Mouse (Mus musculus) retina, adult 2 months (tissue): ENCODE measurements around the gene Gng8.

Source experiments
- DNase-seq: peaks from one replicate; pipeline ENCODE4 v3.0.0-alpha.2; 2012; ENCODE audit warnings: low read depth, low spot score

The Gng8 gene

DNA sequence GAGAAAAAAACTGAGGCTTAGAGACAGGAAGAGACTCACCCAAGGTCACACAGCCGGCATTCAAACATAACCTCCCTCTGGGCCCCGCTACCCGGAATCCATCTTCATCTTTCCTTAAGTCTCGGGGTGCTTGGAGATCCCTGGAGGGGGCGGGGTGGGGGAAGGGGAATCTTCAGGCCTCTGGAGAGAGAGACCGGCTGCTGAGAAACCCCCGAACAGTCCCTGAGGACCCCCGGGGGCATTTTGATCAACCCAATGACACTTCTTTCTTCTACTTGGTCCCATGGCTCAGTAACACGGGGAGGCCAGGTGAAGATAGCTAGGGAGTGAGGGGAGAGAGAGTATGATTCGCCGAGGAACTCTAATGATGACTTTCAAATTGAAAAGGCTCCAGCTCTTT, 15.6 kb upstream of the Gng8 start:
- DNase-seq, result no peak

DNA sequence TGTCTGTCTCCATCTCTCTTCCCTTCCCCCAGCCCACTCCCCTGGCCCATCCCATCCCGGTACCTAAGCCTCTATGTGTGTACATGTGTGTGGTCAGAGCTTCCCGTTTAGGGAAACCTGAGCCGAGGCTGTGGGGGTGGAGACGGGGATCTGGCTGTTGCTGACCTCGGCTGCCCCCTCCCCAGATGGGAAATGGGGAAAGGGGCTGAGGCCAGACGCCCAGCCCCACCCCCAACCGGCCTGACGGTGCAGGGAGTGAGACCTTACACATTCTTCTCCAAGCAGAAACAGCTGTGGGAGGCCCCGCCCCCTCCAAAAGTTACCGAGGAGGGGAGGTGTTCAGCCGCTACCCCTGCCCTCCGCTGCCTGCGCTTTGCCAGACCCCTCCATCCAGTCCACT, 15.0 kb upstream of the Gng8 start:
- DNase-seq, result no peak

DNA sequence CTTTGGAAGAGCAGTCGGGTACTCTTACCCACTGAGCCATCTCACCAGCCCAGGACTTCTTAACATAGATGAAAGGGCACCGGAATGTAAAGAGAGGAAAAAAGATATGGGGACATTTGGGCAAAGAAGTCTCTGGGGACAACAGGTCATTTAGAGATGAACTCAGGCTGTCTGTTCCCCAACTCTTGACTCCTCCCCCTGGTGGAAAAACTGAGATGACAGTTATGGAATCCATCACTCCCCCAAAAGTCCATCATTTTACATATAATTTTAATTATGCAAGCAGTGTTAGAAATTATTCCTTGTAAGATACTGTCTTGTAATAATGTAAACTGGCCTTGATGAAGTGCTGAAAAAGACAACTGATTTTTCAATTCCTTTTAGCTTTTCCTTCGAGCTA, 13.9 kb upstream of the Gng8 start:
- DNase-seq, result no peak

DNA sequence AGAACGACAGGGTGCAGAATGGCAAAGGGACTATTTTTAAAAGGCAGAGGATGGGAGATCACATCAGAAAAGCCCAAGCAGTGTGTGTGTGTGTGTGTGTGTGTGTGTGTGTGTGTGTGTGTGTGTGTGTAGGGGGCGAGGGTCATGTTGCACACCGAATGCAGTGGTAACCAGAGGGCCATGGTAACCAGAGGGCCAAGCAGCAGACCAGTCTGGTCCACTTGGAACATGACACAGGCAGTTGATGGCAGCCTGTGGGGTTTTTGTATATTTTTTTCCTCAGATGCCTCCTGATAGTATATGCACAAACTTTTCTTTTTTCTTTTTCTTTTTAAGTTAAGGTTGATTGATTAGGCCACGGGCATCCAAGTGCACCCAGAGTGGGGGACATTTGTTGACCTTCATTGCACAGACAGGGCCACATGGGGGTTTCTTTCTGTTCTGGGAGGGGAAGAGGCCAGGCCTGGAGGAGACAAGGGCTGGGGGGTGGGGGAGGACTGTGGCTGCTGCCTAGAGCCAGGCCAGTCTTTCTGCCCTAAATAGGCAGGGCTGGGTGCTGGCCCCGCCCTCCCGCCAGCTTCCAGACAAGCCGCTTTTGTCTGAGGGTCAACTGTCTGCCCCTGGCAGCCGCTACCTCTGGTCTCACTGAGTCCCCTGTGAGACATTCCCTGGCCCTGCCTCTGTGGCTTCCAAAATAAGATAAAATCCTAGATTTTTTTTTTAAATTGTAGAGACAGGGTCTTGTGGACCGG, 11.6 kb upstream of the Gng8 start:
- no peak for DNase-seq

DNA sequence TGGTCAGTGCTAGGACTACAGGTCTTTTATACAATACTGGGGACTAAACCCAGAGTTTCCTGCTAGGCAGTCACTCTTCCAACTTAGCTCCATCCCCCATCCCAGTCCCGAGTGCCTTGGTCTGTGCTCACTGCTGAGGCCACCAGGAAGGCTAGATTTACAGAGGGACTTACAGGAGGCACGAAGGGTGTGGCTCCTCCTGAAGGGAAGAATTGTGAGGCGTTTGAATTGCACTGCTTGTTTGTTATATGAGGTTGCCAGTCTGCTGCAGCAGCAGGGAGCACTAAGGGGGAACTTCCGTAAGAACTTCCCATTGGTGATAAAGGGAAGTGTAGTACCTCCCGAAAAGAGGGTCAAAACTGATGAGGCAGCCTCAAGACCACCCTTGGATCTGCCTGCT, 11.0 kb upstream of the Gng8 start:
- DNase-seq, result no peak

DNA sequence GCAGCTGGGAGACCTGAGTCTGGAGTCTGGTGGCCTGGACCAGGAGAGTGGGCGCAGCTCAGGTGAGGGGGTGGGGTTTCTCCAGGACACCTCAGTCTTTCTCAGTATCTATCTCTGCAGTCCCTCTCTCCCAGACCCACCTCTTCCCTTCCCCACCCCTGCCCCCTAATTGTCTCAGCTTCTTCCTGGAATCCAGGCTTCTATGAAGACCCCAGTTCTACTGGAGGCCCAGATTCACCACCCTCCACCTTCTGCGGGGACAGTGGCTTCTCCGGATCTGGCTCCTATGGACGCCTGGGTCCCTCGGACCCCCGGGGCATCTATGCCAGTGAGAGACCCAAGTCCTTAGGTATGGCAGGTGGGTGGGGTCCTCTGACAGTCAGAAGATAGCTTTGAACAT, 8.4 kb upstream of the Gng8 start:
- no peak for DNase-seq

DNA sequence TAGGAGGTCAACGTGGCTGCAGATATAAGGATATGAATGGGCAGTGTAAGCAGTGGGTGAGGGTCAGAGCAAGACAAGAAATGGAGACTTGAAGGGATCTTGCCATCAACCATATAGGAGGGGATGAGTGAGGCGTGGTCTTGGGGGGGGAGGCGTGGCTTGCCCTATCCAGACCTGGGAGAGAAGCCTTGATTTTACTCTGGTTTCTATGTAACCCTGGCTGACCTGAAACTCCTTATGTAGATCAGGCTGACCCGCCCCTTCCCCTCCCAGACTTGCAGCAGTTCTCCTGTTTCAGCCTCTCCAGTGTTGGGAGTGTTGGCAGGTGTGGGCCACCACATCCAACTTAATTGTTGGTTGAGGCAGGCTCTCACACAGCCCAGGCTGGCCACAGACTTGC, 7.3 kb upstream of the Gng8 start:
- DNase-seq, result no peak

DNA sequence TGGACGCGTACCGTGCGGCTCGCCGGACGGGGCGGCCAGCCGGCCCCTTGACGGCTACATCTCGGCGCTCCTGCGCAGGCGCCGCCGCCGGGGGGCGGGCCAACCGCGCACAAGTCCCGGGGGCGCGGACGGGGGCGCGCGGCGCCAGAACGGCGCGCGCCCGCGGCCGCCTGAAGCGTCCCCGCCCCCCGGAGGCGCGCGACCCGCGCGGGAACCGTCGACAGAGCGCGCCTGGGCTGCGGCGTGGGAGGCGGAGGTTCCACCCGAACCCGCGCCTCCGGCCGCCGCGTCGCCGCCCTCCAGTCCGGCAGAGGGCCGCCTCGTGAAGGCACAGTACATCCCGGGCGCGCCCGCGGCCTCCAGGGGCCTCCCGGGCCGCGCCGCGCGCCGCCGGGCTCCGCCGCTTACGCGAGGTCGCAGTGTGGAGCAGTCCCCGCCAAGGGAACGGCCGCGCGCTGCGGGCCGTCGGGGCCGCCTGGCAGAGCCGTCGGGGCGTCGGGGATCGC, 6.3 kb upstream of the Gng8 start:
- DNase-seq, result no peak

DNA sequence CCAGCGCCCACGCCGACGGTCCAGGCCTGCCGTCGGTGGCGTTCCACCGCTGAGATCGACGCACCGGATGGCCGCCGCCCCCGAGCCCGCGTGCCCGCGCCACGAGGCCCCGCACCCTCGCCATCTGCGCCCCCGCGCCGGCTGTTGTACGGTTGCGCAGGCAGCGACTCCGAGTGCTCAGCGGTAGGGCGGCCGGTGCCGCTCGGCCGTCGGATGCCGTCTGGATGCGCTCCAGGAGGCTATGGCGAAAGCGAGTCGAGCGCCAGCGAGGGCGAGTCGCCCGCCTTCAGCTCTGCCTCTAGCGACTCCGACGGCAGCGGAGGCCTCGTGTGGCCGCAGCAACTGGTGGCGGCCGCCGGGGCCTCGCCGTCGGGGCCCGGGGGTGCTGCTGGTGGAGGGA, 5.7 kb upstream of the Gng8 start:
- no peak for DNase-seq

DNA sequence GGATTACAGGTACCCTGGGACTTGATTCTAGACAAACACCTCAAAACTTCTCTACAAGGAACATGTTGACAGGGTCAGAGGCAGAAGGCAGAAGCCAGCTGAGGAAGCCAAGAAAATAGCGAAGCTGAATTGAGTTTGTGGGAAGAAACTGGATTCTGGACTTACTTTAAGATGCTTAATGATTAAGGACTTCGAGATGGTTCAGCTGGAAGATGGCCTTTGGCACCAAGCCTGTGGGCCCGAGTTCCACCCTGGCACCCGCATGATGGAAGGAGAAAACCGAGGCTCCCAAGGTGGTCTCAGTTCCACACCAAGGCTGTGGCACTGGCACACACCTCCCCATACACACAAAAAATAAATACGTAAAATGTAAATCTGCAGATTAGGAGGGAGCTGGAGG, 1.1 kb upstream of the Gng8 start:
- DNase-seq, result no peak

DNA sequence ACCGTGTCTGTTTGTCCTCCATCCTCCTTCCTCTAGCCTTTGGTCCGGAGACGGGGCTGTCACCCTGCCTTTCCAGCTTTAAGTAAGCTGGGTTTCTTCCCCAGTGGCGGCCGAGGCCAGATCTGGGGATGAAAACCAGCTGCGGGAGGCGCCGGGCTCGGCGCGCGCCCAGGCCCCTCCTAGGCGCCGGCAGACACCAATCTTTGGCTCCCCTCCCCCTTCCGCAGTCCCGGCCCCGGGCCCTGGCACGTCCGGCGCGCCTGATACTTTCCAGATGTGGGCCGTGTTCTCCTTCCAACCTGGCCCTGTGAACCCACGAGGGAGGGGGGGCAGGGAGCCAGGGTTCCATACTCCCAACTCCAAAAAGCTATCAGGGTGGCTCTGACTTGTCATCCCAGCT, 642 bp upstream of the Gng8 start:
- no peak for DNase-seq

DNA sequence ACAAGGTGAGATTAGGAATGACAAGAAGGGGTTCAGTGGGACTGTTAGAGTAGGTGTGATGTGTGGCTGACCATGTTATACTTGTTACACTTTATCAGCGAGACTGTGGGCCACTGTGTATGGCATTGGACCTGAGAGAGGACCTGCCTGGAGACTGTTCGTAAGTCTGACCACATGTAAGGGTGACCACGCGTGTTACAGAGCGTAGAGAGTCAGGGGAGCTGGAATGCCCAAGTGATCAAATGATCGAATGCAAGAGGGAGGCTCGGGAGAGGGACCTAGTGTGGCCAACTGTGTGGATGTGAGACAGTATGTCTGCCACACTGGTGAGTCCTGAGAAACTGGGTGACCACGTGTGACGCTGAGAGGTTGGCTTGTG, 755 bp downstream of the Gng8 start:
- DNase-seq, result no peak

DNA sequence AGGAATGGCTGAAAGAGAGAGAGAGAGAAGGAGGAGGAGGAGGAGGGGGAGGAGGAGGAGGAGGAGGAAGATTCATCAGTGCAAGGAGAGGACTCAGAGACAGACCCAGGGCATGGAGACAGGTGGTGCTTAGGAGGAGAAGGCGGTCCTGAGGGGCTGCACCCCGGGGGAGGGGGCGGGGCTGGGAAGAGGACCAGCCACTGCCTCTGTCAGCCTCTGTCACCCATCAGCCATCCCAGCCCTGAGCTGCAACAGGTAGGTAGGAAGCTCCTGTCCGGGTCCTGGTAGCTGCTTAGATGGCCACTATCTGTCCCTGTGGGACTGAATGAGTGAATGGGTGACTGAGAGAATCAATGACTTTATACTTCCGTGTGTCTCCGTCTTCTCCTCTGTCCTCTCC, 2.0 kb downstream of the Gng8 start:
- DNase-seq, result no peak

DNA sequence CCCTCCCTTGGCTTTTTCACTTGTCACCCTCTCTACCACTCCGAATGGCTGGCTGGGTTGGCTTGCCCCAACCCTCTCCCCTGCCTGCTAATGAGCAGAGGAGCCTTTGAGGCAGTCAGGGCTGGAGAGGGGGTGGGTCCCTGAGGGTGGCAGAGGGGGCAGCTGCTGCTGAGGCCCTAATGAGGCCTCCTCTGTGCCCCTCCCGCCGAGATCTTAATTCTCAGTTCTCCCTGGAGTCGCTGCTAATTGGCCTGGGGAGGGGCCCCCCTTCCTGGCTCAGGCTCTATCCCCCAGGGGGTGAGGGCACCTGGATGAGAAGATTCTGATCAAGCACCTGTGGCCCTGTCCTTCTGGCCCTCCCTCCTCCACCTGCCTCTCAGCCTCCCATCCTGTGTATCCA, 2.7 kb downstream of the Gng8 start:
- no peak for DNase-seq

DNA sequence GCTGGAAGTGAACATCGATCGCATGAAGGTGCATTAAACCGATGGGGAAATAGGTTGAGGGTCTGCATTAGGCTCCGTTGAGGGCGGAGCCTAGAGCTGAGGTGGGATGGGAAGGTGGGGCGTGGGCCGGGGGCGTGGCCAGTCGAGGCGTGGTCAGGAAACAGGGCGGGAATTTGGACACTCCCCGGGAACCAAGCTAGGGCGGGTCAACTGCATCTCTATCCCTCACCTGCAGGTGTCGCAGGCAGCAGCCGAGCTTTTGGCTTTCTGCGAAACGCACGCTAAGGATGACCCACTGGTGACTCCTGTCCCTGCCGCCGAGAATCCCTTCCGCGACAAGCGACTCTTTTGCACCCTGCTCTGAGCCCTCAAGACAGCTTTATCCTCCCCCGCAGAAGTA, 3.4 kb downstream of the Gng8 start:
- peak; percentile 53 for DNase-seq

DNA sequence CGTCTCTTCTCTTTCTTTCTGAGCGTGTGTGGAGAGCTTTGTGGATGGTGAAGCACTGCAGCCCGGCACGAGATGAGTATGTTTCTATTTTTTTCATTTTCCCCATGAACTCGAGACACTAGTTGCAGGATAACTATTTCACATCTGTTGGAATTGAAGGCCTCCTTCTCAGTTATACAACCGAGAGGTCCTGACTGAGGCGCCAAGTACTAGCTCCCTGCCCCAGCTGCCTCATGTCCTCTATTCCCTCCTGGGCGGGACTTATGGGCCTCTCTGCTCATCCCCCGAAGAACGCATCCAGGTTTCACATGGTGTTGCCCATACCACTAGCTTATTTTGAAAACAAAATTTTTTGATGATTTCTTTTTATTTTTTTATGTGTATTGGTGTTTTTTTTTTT, 3.9 kb downstream of the Gng8 start:
- DNase-seq, result no peak

DNA sequence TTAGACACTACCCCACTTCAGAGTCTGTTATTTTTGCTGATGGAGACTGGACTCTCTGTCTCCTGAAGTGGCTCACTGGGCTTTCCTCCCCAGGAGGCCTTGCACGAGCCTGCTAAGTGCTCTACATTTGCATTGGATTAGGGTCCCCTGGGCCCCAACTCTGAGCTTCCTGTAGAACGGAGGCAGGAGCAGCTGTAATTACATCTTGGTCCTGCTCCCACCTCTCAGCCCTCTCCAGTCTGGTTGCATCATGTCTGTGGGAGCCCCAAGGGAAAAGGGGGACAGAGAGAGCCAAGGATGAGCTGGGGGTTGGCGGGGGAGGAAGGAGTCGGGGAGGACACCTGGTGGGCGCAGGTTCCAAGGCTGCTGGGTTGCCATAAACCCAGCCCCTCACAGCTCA, 8.9 kb downstream of the Gng8 start:
- DNase-seq, result no peak

DNA sequence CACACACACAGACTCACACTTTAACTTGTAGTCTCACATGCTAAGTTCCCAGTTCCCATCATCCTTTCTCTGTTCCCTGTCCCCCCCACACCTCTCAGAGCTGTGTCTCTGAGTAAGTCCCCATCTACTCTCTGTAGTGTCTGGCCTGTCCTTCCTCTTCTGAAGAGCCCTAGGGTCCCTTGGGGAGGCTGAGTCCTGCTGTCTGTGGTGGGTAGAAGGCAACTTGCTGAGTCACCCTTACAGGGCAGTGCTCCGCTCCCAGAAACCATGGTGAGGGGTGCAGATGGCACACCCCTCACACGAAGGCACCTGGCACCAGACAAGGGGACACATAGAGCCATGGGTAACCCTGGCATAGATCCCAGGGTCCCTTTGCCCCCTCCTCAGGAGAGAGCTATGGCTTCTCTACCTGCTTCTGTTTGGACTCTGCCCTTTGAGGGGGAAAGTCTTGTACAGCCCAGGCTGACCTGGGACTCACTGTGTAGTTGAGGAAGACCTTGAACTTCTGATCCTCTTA, 11.9 kb downstream of the Gng8 start:
- no peak for DNase-seq

DNA sequence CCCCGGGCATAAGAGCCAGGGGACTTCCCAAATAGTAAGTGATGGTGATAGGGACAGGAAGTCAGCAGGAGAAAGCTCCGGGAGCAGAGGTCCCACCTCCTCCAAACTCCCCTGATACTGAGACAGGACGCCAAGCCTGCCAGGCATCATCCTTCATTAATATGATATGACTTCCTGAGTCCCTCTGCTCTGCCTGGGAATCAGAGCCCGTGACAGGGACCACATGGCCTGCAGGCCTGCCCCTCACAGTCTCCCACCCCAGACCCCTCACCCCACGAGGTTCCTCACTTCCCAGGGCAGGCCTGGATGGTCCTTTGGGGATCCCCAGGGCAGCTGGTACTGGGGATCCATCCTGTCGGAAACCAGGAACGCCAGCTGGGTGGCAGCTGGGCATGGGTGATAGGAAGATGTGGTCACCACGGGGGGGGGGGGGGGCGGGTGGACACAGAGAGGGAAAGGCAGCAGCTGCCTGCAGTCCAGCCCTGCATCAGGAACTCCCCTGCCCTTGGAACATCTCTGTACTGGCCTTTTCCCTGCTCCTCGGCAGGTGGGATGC, 12.6 kb downstream of the Gng8 start:
- DNase-seq, result no peak

DNA sequence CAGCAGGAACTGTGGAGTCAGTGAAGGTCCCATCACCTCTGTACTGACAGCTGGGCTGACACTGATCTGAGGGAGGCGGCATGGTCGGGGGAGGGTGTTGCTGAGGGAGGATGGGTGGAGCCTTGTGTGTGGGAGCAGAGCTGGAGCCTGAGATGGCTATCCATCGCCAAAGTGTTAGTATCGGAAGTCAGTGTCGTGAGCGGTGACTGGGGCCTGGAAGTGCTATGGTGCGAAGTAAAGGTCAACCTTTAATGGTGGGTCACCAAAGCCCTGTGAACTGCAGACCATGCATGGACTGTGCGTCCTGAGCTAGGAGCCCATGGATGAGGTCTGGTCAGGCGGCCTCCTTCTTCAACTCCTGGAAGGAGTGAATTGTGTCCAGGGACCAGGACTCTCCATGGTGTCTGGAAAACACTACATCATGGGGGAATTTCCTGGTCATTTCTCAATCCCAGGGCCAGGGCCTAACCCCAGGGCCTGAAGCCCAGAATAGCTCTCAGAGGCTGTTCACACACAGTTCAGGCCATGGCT, 14.0 kb downstream of the Gng8 start:
- no peak for DNase-seq

DNA sequence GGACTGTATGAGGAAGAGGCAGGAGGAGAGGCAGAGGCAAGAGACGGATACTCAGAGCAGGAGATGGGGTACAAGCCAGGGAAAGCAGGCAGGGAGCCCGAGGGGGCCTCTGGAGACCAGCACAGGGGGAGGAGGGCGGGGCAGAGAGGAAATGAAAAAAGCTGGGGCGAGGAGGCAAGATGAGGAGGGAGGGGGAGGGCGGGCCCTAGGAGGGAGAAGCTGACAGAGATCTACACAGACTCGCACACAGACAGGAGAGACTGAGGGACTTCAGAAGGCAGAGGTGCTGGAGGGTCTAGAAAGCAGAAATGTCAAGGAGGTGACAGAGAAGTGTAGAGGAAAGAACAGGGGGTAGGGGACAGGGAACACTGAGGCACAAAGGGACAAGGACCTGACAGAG, 14.7 kb downstream of the Gng8 start, which contains the start of gene Ptgir:
Gene Ptgir (plus strand): TSS at position 210 of the 400 bp plus-strand sequence.
- DNase-seq, result no peak

DNA sequence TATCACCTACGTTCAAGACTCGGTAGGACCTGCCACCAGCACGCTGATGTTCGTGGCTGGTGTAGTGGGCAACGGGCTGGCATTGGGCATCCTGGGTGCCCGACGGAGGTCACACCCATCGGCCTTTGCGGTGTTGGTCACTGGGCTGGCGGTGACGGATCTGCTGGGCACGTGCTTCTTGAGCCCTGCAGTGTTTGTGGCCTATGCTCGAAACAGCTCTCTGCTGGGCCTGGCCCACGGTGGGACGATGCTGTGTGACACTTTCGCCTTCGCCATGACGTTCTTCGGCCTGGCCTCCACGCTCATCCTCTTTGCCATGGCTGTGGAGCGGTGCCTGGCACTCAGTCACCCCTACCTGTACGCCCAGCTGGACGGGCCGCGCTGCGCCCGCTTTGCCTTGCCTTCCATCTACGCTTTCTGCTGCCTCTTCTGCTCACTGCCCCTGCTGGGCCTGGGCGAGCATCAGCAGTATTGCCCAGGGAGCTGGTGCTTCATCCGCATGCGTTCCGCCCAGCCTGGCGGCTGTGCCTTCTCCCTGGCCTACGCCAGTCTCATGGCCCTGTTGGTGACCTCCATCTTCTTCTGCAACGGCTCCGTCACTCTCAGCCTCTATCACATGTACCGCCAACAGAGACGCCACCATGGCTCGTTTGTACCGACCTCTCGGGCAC, 15.4 kb downstream of the Gng8 start:
- no peak for DNase-seq

DNA sequence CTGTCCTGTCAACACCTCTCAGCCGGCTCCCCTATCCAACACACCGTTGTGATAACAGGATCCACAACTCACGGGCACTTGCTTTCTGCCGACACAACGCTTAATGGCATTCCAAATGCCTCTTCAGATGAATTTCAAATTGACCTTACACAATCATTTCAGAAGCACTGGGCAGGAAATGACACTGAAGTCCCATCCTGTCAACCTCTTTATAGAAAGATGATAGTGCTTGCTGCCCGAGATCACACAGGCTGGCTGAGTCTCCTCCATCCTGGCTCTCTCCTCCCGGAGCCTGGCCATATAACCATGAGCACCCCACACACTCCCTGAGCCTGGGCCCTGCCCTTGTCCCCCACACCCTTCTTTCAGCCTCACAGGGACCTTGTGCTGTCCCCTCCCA, 16.3 kb downstream of the Gng8 start:
- no peak for DNase-seq
